Comparison of ENCODE assay signal across 18 mouse cellular contexts in the genomic region with DNA sequence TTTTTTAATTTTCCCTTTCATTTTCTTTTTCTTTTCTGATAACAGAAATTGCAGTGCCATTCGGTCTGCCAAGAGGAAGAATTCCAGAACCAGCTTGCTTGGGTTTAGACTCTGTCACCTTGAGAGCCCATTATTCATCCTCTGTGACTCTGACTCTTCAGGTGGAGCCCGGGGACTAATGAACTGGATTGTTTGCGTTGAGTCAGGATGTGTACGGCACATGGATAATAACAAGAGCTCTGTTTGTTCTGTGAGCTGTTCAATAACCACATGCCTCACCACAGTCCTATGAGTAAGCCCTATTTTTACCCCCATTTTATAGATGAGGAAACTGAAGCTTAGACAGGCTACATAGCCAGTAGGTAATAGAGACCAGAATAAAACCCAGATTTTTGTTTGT. TPM values are rescaled to one million over a fixed set of nuclear protein-coding genes. Genes with fewer than 3 reads are reported as not detected.
DNase-seq lines count a peak whose midpoint lies in the region; ATAC-seq and TF ChIP-seq lines count a peak whose summit lies in the region.
"Had no signal": no experiment of that assay in that cellular context is flagged by ENCODE, and none has a peak within 500 bp of the region (broad histone marks: within the 10 kb centered on the region; RNA-seq: fewer than 3 reads in every experiment).

No protein-coding gene starts in this region.

- H3K9me3 ChIP-seq in liver, embryonic 12.5 days (replicated peaks) = peaks cover 7% of the 10 kb centered on the region
- H3K9me3 ChIP-seq in intestine, embryonic 16.5 days (ENCODE audit: control insufficient read depth, low read length) = peaks cover 8% of the 10 kb centered on the region; the same call in 1 of the 2 replicates
- 0 out of 2 replicates have a peak, but pooled peaks cover 2% of the 10 kb centered on the region for H3K9me3 ChIP-seq in stomach, postnatal 0 days (ENCODE audit: control insufficient read depth, low read length)
- peaks cover 11% of the 10 kb centered on the region for H3K9me3 ChIP-seq in forebrain, embryonic 10.5 days
- H3K9me3 ChIP-seq: heart, embryonic 15.5 days had no signal

- H3K4me1 ChIP-seq in liver, adult 2 months (ENCODE audit: control insufficient read depth, insufficient read depth, low read length) = peaks cover 9% of the 10 kb centered on the region
- H3K4me1 ChIP-seq in liver, embryonic 12.5 days = no peaks in the 10 kb centered on the region
- H3K4me1 ChIP-seq in intestine, embryonic 16.5 days (ENCODE audit: control insufficient read depth, insufficient read depth, low read length) = no peaks in the 10 kb centered on the region
- no peaks in the 10 kb centered on the region for H3K4me1 ChIP-seq in stomach, postnatal 0 days (replicated peaks; ENCODE audit: control insufficient read depth, insufficient read depth)
- no peaks in the 10 kb centered on the region for H3K4me1 ChIP-seq in forebrain, embryonic 10.5 days
- H3K4me1 ChIP-seq: embryonic facial prominence, embryonic 13.5 days; heart, embryonic 15.5 days; midbrain, embryonic 10.5 days had no signal

- no peak for ATAC-seq in liver, embryonic 12.5 days
- peak; percentile 74 for ATAC-seq in intestine, embryonic 16.5 days
- peak; percentile 95 for ATAC-seq in stomach, postnatal 0 days (ENCODE audit: low FRiP score, low TSS enrichment)
- ATAC-seq in inflammation-experienced regulatory T-cells, adult 6 months = no peak

- H3K27me3 ChIP-seq in liver, adult 2 months (ENCODE audit: control insufficient read depth, insufficient read depth, low read length) = no peaks in the 10 kb centered on the region
- H3K27me3 ChIP-seq in liver, embryonic 12.5 days (replicated peaks) = no peaks in the 10 kb centered on the region
- no peaks in the 10 kb centered on the region for H3K27me3 ChIP-seq in intestine, embryonic 16.5 days (replicated peaks; ENCODE audit: control insufficient read depth, insufficient read depth, low read length)
- no peaks in the 10 kb centered on the region for H3K27me3 ChIP-seq in stomach, postnatal 0 days (ENCODE audit: control insufficient read depth, insufficient read depth, low read length)
- no peaks in the 10 kb centered on the region for H3K27me3 ChIP-seq in forebrain, embryonic 10.5 days (ENCODE audit: poor library complexity, severe bottlenecking)
- H3K27me3 ChIP-seq: embryonic facial prominence, embryonic 13.5 days; heart, embryonic 15.5 days had no signal

- H3K27ac ChIP-seq in liver, adult 2 months (replicated peaks; ENCODE audit: insufficient read depth, low read depth, low read length) = peak overlapping the region; percentile 77
- no peak overlapping the region for H3K27ac ChIP-seq in liver, embryonic 12.5 days
- H3K27ac ChIP-seq in intestine, embryonic 16.5 days (ENCODE audit: low read length) = peak overlapping the region; percentile 76; the same call in 1 of the 2 replicates
- no peak overlapping the region for H3K27ac ChIP-seq in stomach, postnatal 0 days (replicated peaks)
- H3K27ac ChIP-seq in forebrain, embryonic 10.5 days = no peak overlapping the region
- H3K27ac ChIP-seq: embryonic facial prominence, embryonic 13.5 days; heart, embryonic 15.5 days; hindbrain, embryonic 14.5 days; left cerebral cortex, adult 2 months; midbrain, embryonic 10.5 days had no signal

- no peak for TF ChIP-seq POLR2A in liver, adult 2 months (IDR thresholded peaks at IDR 0.05; ENCODE audit: extremely low read depth, insufficient read depth, low read length)

- 0 out of 2 replicates have a peak overlapping the region, but pooled peaks have one; percentile 39 for H3K9ac ChIP-seq in liver, adult 2 months (ENCODE audit: low read depth, low read length)
- no peak overlapping the region for H3K9ac ChIP-seq in liver, embryonic 12.5 days
- no peak overlapping the region for H3K9ac ChIP-seq in intestine, embryonic 16.5 days (ENCODE audit: low read depth, low read length)
- H3K9ac ChIP-seq in stomach, postnatal 0 days (ENCODE audit: low read length) = no peak overlapping the region
- H3K9ac ChIP-seq: embryonic facial prominence, embryonic 13.5 days; heart, embryonic 15.5 days; hindbrain, embryonic 14.5 days had no signal

- no peak for TF ChIP-seq EP300 in stomach, postnatal 0 days (optimal IDR thresholded peaks at IDR 0.05)

- TF ChIP-seq CTCF in liver, adult 2 months (IDR thresholded peaks at IDR 0.05; ENCODE audit: low read depth, low read length) = no peak
- TF ChIP-seq CTCF in stomach, postnatal 0 days (IDR thresholded peaks at IDR 0.05; ENCODE audit: low read depth) = no peak

- H3K4me2 ChIP-seq in liver, embryonic 12.5 days = no peak overlapping the region
- no peak overlapping the region for H3K4me2 ChIP-seq in intestine, embryonic 16.5 days (ENCODE audit: low read depth, low read length)
- no peak overlapping the region for H3K4me2 ChIP-seq in stomach, postnatal 0 days (replicated peaks; ENCODE audit: low read depth)
- H3K4me2 ChIP-seq: embryonic facial prominence, embryonic 13.5 days; heart, embryonic 15.5 days; hindbrain, embryonic 14.5 days had no signal

- 16% methylated on average over 4 of the region's 4 CpGs for WGBS in liver, adult 2 months
- WGBS in liver, embryonic 12.5 days (ENCODE audit: insufficient replicate concordance) = 75% methylated on average over 4 of the region's 4 CpGs
- WGBS in intestine, embryonic 16.5 days = 42% methylated on average over 4 of the region's 4 CpGs
- 39% methylated on average over 4 of the region's 4 CpGs for WGBS in stomach, postnatal 0 days
- 89% methylated on average over 4 of the region's 4 CpGs for WGBS in forebrain, embryonic 10.5 days

- H3K79me2 ChIP-seq in liver, adult 2 months (ENCODE audit: control insufficient read depth, insufficient read depth, low read length) = no peaks in the 10 kb centered on the region

- no peaks in the 10 kb centered on the region for H3K36me3 ChIP-seq in liver, adult 2 months (ENCODE audit: control insufficient read depth, insufficient read depth, low read length)
- H3K36me3 ChIP-seq in liver, embryonic 12.5 days = no peaks in the 10 kb centered on the region
- H3K36me3 ChIP-seq in intestine, embryonic 16.5 days (ENCODE audit: control insufficient read depth, insufficient read depth, low read length) = no peaks in the 10 kb centered on the region
- no peaks in the 10 kb centered on the region for H3K36me3 ChIP-seq in stomach, postnatal 0 days (ENCODE audit: control insufficient read depth, insufficient read depth, low read length)
- H3K36me3 ChIP-seq in forebrain, embryonic 10.5 days (replicated peaks) = no peaks in the 10 kb centered on the region
- H3K36me3 ChIP-seq: embryonic facial prominence, embryonic 13.5 days; heart, embryonic 15.5 days; midbrain, embryonic 10.5 days had no signal

- no peak for DNase-seq in liver, adult 2 months (ENCODE audit: extremely low read depth, low read depth, low spot score)
- DNase-seq in Muller cell, postnatal 12 days (ENCODE audit: inconsistent ontology term) = peak; percentile 29
- DNase-seq in stomach, postnatal 0 days (ENCODE audit: low spot score) = no peak
- no peak for DNase-seq in cerebellum, postnatal 10 days
- no peak for DNase-seq in forebrain, embryonic 10.5 days (ENCODE audit: extremely low spot score, low spot score)
- DNase-seq: cerebellum, adult 11-12 months; cerebellum, postnatal 25 days; embryo, embryonic 11 days; kidney, postnatal 4 days; layer of hippocampus, adult 9-11 months had no signal

- peak overlapping the region; percentile 46 for H3K4me3 ChIP-seq in liver, adult 2 months (ENCODE audit: insufficient read depth, low read depth, low read length)
- no peak overlapping the region for H3K4me3 ChIP-seq in liver, embryonic 12.5 days
- H3K4me3 ChIP-seq in intestine, embryonic 16.5 days (ENCODE audit: low read length) = no peak overlapping the region
- H3K4me3 ChIP-seq in stomach, postnatal 0 days (ENCODE audit: low read depth, low read length) = no peak overlapping the region
- no peak overlapping the region for H3K4me3 ChIP-seq in forebrain, embryonic 10.5 days
- H3K4me3 ChIP-seq: embryonic facial prominence, embryonic 13.5 days; heart, embryonic 15.5 days; left cerebral cortex, adult 2 months; midbrain, embryonic 10.5 days had no signal

RNA-seq across cellular contexts. Expression of gene Ccng2, which starts 29.7 kb away (rescaled TPM):
- total RNA-seq in liver, adult 2 months (2014; rRNA removed) = 14.5 and 16.1 TPM in 2 replicates
- 9.2 and 11.7 TPM in 2 replicates for polyA plus RNA-seq in liver, adult 2 months (2012; rRNA removed)
- polyA plus RNA-seq in liver, embryonic 12.5 days (2016; fragmentation: Nextera tagmentation; extraction: Ambion mirVana) = 16.8 and 17.3 TPM in 2 replicates
- 27.3 and 30.8 TPM in 2 replicates for polyA plus RNA-seq in intestine, embryonic 16.5 days (2015; fragmentation: Nextera tagmentation; extraction: Ambion mirVana)
- polyA plus RNA-seq in stomach, postnatal 0 days (2015; fragmentation: Nextera tagmentation; extraction: Ambion mirVana) = 16.0 and 18.4 TPM in 2 replicates
- polyA plus RNA-seq in inflammation-experienced regulatory T-cells, adult 6 months (2017; shearing (Covaris generic)) = 10 to 100 TPM; 18.7 to 44.9 (median 25.2) TPM
- 41.5 and 45.3 TPM in 2 replicates for polyA plus RNA-seq in forebrain, embryonic 10.5 days (2016; fragmentation: Nextera tagmentation; extraction: Ambion mirVana)

Comparison
In these comparisons a context has a peak if more than half of its experiments do, and no peak if none do; other contexts are left out.
1. H3K27ac ChIP-seq: peak in liver, adult 2 months (single experiment) and intestine, embryonic 16.5 days (single experiment); none in liver, embryonic 12.5 days (single experiment), stomach, postnatal 0 days (single experiment) and forebrain, embryonic 10.5 days (single experiment).
2. ATAC-seq: peak in intestine, embryonic 16.5 days (single experiment) and stomach, postnatal 0 days (single experiment); none in liver, embryonic 12.5 days (single experiment) and inflammation-experienced regulatory T-cells, adult 6 months (single experiment).